Mouse (Mus musculus) spleen, adult 2 months (tissue): ENCODE measurements at regions not wholly inside any gene's neighbourhood (a gene's known extent, or its start where the extent isn't known, plus 50 kb on each side); places are given as distances from the start of the nearest gene placed in this dataset.

Experiments used
- DNase-seq, 2 experiments: peaks; one replicate each; pipeline versions ENCODE4 v3.0.0 to v3.0.0-alpha.2; 2012 to 2021; ENCODE audit warnings: low spot score in 2 of 2, low read depth in 1 of 2
- H3K27ac ChIP-seq: fragments of 200-500 bp; 2 replicates; pipeline ENCODE4 v1.5.1; 2012; ENCODE audit warnings: low read length, inconsistent platforms; ENCODE audit not compliant: insufficient read depth
- H3K27me3 ChIP-seq: fragments of 200-500 bp; 2 replicates; pipeline ENCODE4 v1.6.1; 2012; ENCODE audit warnings: mild to moderate bottlenecking, moderate library complexity, low read length, inconsistent platforms; ENCODE audit not compliant: control insufficient read depth, insufficient read depth
- H3K36me3 ChIP-seq: fragments of 200-500 bp; 2 replicates; pipeline ENCODE4 v1.6.1; 2012; ENCODE audit warnings: mild to moderate bottlenecking, low read length, inconsistent platforms; ENCODE audit not compliant: control insufficient read depth, insufficient read depth
- H3K4me1 ChIP-seq: fragments of 200-500 bp; 2 replicates; pipeline ENCODE4 v1.6.1; 2011; ENCODE audit warnings: inconsistent platforms; ENCODE audit not compliant: control insufficient read depth, insufficient read depth, insufficient read length
- H3K4me3 ChIP-seq: fragments of 200-500 bp; 2 replicates; pipeline ENCODE4 v1.5.1; 2011; ENCODE audit warnings: mild to moderate bottlenecking, inconsistent platforms; ENCODE audit not compliant: insufficient read depth, insufficient read length; ENCODE audit errors: extremely low read depth
- CTCF ChIP-seq: fragments of 200-500 bp; IDR thresholded peaks from 2 replicates; pipeline ENCODE4 v1.5.1; 2011; ENCODE audit warnings: mild to moderate bottlenecking, inconsistent platforms; ENCODE audit not compliant: insufficient read depth, insufficient read length, insufficient replicate concordance; ENCODE audit errors: extremely low read depth
- POLR2A ChIP-seq: fragments of 200-500 bp; IDR thresholded peaks from 2 replicates; pipeline ENCODE4 v1.6.1; 2011; ENCODE audit warnings: low read depth, low read length, inconsistent platforms
- WGBS: fragments of 180-500 bp; shearing (Covaris S2); methylation state at CpG from one replicate; pipeline ENCODE4 v1.1.7; 2018; 5-methylcytosine and 5-hydroxymethylcytosine counted together

- Histone ChIP-seq H3K4me3 (no peak overlapping the region), H3K27ac (no peak overlapping the region), H3K36me3 (peaks cover 32% of the 10 kb centered on the region), H3K27me3 (no peaks in the 10 kb centered on the region), H3K4me1 (no peaks in the 10 kb centered on the region)
- DNase-seq, result no peak
- TF ChIP-seq CTCF (no peak), POLR2A (no peak)
- WGBS, result 96% methylated on average over 5 of the region's 5 CpGs
Measured at GRCm38 (mm10) chr5:72245382-72245781, 77.4 kb upstream of the Commd8 start.

GRCm38 (mm10) chr5:72244134-72244533 is 76.1 kb upstream of the Commd8 start:
- no peak for DNase-seq
- peaks cover 39% of the 10 kb centered on the region for H3K36me3 ChIP-seq
- 82% methylated on average over 3 of the region's 3 CpGs for WGBS
- no peaks in the 10 kb centered on the region for H3K4me1 ChIP-seq
- H3K27ac ChIP-seq, result no peak overlapping the region
- no peak overlapping the region for H3K4me3 ChIP-seq
- H3K27me3 ChIP-seq, result no peaks in the 10 kb centered on the region
- TF ChIP-seq POLR2A, result no peak
- peak; percentile 20; the same call in 1 of the 2 replicates for TF ChIP-seq CTCF

- TF ChIP-seq CTCF (no peak), POLR2A (no peak)
- 75% methylated on average over 3 of the region's 3 CpGs for WGBS
- no peak for DNase-seq
- peaks cover 40% of the 10 kb centered on the region for H3K36me3 ChIP-seq
- no peak overlapping the region for H3K27ac ChIP-seq
- H3K27me3 ChIP-seq, result no peaks in the 10 kb centered on the region
- H3K4me3 ChIP-seq, result no peak overlapping the region
- no peaks in the 10 kb centered on the region for H3K4me1 ChIP-seq
Measured at GRCm38 (mm10) chr5:72242981-72243380, 75.0 kb upstream of the Commd8 start.

GRCm38 (mm10) chr5:72241451-72241850 is 73.5 kb upstream of the Commd8 start:
- Histone ChIP-seq H3K4me3 (no peak overlapping the region), H3K36me3 (peaks cover 27% of the 10 kb centered on the region), H3K27ac (no peak overlapping the region), H3K4me1 (no peaks in the 10 kb centered on the region), H3K27me3 (no peaks in the 10 kb centered on the region)
- whole genome bisulfite sequencing, result 95% methylated on average over 3 of the region's 3 CpGs
- TF ChIP-seq POLR2A (no peak), CTCF (no peak)
- DNase-seq, result no peak

- TF ChIP-seq POLR2A (no peak), CTCF (no peak)
- Histone ChIP-seq H3K36me3 (peaks cover 21% of the 10 kb centered on the region), H3K4me3 (no peak overlapping the region), H3K27ac (no peak overlapping the region), H3K27me3 (no peaks in the 10 kb centered on the region), H3K4me1 (no peaks in the 10 kb centered on the region)
- DNase-seq, result no peak
- WGBS, result 96% methylated on average over 7 of the region's 7 CpGs
Measured at GRCm38 (mm10) chr5:72240271-72240670, 72.3 kb upstream of the Commd8 start.

GRCm38 (mm10) chr5:72227002-72227401 is 59.0 kb upstream of the Commd8 start:
- TF ChIP-seq POLR2A, result no peak
- no peak for TF ChIP-seq CTCF
- no peak overlapping the region for H3K4me3 ChIP-seq
- WGBS, result 71% methylated on average over 5 of the region's 5 CpGs
- H3K27ac ChIP-seq, result no peak overlapping the region
- DNase-seq, result no peak
- peaks cover 11% of the 10 kb centered on the region for H3K36me3 ChIP-seq
- peaks cover 6% of the 10 kb centered on the region; the same call in 1 of the 2 replicates for H3K4me1 ChIP-seq
- H3K27me3 ChIP-seq, result no peaks in the 10 kb centered on the region

- WGBS, result 80% methylated on average over 13 of the region's 13 CpGs
- TF ChIP-seq CTCF (no peak), POLR2A (no peak)
- DNase-seq, result no peak
- Histone ChIP-seq H3K4me3 (no peak overlapping the region), H3K27me3 (no peaks in the 10 kb centered on the region), H3K27ac (peak overlapping the region; percentile 45; the same call in 1 of the 2 replicates), H3K4me1 (peaks cover 6% of the 10 kb centered on the region; the same call in 1 of the 2 replicates), H3K36me3 (peaks cover 9% of the 10 kb centered on the region)
Measured at GRCm38 (mm10) chr5:72225576-72226298, 57.7 kb upstream of the Commd8 start.
